Mouse (Mus musculus) frontal cortex, adult 2 months (tissue): ENCODE measurements around the gene Chid1. TPM values are rescaled to one million over a fixed set of nuclear protein-coding genes. Genes with fewer than 3 reads are reported as not detected.
A peak's percentile ranks its signal among the peaks of the same experiment; 100 is the strongest.

Source experiments
- DNase-seq, 2 experiments: peaks; one replicate each; pipeline ENCODE4 v3.0.0; 2022; ENCODE audit warnings: low spot score in 1 of 2; ENCODE audit errors: extremely low spot score in 1 of 2
- polyA plus RNA-seq: library from polyadenylated mRNA; depleted of rRNA; stranded (reverse); fragments of >200 nt; gene quantifications from 2 replicates; pipeline ENCODE4 v1.2.3, GENCODE M21; 2012; rRNA removed

The Chid1 gene
- 35.8 and 46.7 TPM in 2 replicates for polyA plus RNA-seq

DNA sequence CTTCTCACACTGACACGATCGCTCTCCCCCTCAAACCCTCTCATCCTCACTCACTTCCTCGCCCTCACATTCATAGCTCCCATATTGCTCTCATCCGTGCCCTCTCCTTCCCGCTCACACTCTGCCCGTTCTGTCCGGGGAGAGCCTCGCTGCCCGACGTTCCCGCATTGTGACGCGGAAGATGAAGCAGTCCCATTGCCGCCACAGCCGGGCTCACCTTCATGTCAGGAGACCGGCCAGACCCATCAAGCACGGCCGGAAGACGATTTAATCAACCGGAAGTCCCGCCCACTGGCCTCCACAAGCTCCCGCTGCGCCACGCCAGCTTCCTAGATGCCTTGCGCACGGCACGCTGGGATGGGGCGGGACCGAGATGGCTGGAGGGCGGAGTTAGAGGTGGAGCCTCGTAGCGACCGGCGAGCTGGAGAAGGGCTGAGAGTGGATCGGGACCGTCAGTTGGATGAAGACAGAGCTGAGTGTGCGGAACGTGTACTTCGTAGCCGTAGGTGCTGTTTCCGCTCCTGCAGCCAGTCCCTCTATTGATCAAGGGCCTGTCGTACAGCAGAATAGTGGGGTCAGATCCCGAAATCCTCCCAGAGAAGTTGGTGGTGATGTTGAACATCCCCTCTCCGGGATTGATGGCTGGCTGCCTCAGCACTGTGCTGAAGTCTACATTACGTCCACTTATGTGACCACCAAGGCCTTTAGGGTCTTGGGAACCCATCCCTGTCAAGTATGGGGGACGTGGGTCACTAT, at the start of gene Chid1:
Gene Chid1 (minus strand): TSS at position 302 of the 756 bp plus-strand sequence.
- peak; percentile 95 to 98 for DNase-seq

DNA sequence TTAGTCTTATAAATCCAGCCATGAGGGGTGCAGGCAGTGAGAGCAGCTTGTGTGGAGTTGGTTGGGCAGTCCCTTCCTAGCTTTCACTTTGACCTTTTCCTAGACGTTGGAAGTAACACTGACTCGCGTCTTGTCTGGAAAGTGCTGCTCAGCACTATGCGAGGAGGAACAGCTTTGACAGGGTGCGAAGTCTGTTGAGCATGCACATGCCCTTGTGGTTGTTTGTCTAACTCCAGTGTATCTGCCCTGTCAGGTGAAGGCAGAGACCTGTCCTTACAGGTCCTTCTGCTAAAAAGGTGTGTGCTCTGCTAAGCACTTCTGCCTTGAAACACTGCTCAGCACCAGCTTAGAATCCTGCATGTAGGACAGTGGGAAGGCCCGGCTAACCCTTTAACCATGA, 49.2 kb upstream of the Chid1 start:
- DNase-seq: no peak

DNA sequence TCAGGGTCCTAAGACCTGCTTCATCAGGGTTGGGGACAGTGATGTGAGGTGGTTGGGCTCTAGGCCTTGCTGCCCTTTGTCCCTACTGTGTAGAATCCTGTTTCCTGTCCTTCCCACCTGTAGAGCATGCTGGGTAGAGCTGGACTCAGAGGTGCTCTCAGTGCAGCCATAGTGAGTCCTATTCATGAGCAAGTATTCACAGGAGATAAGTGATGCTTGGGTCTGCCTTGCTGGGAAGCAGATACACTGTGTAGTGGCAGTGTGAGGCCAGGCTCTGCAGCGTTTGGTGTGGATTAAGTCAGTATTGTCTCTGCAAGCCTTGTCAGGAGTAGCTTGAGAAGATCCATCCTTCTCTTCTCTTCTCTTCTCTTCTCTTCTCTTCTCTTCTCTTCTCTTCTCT, 46.2 kb upstream of the Chid1 start:
- DNase-seq: no peak

DNA sequence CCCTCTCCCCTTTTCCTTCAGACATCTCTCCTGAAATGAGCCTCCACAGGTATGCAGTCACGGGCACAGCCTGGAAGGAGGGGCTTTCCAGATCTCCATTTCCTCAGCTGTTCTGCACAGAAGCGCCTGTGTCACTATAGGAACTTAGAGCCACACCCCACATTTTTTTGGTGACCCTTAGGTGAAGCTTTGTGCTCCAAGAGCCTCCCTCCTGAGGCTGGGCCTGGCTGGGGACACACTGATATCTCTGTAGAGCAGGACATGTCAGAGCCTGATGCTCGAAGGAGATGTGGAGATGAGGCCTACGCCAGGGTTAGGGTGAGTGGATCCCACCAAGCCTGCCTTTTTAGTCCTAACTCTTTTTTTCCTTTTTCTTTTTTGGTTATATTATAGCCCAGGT, 45.6 kb upstream of the Chid1 start:
- no peak for DNase-seq

DNA sequence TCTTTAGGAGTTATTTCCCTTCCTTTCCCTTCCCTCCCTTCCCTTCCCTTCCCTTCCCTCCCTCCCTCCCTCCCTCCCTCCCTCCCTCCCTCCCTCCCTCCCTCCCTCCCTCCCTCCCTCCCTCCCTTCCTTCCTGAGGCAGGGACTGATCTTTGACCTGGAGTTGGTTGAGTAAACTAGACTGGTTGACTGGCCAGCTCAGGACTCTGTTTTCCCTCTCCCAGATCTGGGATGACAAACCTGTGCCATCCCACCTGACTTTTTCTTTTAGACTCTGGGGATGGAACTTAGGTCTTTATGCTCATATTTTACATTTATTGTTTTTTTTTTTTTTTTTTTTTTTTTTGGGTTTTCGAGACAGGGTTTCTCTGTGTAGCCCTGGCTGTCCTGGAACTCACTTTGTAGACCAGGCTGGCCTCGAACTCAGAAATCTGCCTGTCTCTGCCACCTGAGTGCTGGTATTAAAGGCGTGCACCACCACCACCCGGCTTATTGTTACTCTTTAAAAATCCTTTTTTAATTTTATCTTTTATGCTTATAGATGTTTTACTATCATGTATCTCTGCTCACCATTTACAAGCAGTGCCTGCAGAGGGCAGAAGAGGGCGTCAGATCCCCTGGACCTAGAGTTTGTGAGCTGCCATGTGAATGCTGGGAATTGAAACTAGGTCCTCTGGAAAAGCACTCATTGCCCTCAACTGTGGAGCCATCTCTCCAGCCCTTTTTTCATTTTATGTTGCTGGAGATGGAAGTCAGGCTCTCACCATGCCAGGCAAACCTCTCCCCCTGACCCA, 44.6 kb upstream of the Chid1 start:
- no peak for DNase-seq

DNA sequence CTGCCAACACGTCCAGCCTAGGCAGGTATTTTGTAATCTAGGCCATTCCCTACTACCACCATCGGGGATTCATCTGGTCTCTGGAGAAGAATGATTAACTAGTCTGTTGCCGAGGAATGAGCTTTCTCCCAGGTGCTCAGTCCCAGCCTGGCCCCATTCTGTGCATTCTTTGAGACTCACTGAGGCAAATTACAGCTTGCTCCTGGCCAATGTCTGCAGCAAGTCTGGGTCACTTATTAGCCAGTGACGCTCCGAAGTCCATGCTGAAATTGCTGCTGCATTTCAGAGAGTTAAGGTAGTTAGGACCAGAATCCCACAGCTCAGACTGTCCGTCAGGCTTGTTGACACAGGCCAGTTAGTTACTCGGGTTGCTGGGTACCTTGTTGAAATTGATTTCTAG, 41.7 kb upstream of the Chid1 start:
- DNase-seq: no peak

DNA sequence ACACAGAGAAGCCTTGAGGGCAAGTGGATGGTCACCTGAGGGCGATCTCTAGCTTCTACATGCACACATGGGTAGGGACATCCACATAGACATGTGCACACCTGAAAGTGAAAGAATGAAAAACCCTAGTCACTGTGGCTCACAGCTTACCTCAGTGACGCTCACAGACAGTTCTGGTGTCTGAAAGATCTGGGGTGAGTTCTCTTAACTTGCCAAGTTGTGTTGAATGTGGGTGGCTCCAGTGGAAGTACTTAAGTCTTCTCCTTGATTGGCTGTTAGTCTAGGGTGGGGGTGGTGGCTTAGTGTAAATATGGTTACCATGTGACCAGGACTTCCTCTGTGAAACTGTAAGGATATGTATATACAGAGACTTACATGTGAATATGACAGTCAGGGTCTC, 39.3 kb upstream of the Chid1 start:
- no peak for DNase-seq

DNA sequence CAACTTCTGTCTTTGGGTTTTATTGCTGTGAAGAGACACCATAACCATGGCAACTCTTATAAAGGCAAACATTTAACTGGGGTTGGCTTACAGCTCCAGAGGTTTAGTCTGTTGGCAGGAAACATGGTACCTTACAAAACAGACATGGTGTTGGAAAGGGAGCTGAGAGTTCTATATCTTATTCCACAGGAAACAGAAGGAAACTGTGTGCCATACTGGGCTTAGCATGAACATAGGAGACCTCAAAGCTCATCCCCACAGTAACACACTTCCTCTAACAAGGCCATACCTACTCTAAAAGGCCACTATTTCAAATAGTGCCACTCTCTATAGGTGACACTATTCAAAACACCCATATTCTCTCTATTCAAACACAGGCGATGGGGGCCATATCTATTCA, 38.9 kb upstream of the Chid1 start:
- DNase-seq: no peak

DNA sequence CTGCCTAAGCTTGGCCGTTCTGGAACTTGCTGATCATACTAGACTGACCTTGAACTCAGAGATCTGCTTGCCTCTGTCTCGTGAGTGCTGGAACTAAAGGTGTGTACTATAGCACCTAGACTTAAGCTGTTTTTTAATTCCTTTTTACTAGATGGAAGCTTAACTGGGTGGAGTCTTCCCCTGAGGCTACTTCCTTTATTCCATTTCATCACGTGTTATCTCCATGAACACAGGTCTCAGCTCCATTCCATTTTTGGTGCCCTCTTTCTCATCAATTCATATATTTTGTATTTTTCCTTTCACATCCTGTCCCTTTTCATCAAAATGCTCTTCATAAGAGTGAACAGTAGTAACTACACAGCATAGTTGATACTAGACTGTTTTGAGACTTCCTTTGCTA, 38.1 kb upstream of the Chid1 start:
- no peak for DNase-seq

DNA sequence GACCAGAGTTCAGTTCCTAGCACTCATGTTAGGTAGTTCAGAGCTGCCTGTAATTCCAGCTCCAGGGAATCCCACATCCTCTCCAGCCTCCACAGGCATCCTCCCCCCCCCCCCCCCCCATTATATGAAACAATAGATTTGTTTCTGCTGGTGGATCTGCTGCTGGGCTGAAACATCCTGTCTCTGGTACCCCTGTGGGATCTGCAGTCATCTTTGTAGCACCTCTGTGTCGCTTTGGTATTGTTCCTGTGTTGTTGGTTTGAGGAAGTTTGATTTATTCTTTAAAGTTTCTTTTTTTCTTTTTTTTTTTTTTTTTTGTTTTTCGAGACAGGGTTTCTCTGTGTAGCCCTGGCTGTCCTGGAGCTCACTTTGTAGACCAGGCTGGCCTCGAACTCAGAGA, 35.8 kb upstream of the Chid1 start:
- DNase-seq: no peak

DNA sequence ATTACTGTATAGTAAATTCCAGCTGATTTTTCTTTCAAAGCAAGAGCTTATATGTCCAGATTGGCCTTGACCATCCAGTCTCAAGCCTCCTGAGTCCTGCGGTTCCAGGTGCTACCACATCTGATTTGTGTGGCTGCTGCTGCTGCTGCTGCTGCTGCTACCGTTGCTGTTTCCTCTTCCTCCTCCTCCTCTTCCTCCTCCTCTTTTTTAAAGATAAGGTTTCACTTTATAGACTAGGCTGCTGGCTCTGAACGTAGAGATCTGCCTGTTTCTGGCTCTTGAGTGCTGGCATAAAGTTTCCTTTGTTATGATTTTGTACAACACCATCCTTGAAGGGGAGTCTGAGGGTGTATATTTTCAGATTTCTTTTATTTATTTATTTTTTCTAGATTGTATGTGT, 34.4 kb upstream of the Chid1 start:
- no peak for DNase-seq

DNA sequence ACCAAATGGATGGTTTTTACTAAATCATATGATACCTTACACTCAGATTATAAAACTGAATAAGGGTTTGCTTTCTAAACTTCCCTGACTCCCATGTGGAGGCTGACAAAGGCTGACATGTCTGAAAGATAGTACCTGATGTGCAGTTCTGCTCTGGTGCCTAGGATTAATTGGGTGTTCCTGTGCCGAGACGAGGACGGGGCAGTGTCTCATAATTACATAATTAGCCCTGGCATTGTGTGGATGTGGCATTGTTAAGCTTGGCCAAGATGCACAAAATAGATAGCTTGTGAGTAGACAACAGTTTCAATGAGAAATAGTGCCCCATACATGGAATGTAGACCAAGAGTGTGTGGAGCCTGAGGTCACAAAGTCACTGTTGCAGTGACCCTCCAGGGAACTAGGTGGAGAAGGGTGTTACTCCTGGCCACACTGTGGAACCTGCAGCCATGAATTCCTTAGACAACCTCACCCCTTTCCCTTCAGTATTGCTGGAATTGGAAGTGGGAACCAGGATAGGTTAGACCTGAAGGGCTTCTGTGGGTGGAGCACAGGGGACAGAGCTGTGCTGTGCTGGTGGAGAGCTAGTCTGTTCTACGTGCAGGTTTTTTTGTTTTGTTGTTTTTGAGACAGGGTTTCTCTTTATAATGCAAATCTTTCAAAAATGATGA, 31.1 kb upstream of the Chid1 start:
- DNase-seq: no peak

DNA sequence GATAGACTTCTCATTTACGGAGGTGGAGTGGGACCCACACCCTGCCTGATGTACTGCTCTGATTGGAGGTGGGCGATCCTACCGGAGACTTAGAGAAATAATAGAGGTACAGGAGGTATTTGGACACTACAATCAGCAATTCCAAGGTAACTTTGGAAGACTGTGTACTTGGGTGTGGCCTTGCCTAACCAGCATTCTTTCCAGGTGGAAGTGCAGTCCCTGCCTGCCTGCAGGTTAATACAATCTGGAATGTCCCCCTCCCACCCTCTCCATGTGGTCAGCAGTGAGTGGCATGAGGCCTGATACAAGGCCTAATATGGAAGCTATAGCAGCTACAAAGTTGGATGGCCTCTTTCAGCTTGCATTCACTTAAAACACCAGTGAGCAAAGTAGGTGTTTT, 30.3 kb upstream of the Chid1 start:
- no peak for DNase-seq

DNA sequence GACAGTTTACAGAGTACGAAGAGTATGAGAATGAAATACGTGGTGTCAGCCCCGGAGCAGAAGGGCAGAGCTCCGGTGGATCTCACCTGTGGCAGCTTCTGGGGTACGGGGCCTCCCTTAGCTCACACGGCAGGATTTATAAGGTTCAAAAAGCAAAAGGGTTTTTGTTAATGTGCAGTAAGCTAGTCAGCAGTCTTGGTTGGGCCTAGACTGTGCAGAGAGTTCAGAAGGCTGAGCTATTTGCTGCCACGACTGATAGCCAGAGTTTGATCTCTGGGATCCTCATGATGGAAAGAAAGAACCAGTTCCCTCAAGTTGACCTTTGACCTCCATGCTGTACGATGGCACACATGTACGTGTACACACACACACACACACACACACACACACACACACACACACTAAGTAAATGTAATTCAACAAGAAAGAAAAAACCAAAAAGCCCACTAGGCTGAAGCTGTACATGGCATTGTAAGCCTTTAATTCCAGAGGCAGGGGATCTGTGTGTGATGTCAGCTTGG, 29.7 kb upstream of the Chid1 start:
- no peak for DNase-seq

DNA sequence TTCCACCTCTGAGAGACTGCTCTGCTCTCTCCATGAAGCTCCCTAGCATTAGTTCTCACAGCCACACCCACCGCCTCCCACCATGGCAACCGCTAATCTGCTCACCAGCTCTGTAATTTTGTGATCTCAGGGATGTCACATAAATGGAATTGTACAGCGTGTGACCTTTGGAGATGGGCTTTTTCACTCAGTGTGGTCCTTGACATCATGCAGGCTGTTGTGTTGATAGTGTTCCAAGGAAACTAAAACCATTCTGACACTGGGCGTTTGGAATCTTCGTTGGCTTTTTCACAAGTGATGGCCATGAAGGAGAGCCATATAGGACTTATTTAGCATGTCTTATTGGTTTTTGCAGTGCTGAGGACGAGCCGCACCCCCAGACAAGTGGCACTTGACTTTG, 26.9 kb upstream of the Chid1 start:
- DNase-seq: no peak

DNA sequence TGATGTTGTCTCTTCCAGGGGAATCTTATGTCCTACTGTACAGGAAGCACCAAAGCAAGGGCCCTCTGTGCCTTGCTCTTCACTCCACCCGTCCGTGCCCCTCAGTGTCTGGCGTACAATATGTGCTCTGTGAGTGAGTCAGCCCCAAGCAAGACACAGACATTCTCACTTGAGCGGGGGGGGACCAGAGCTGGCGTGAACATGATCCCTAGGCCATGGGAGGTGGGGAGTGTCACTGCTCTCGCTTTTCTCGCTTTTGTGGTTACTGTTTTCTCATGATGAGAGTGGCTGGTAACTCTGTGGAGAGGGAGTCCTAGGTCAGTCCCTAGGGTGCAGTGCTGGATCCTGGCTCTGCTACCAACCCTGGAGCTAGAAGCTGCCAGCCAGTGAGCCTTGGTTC, 24.9 kb upstream of the Chid1 start:
- peak in 1 of 2 experiments; percentile 27 for DNase-seq

DNA sequence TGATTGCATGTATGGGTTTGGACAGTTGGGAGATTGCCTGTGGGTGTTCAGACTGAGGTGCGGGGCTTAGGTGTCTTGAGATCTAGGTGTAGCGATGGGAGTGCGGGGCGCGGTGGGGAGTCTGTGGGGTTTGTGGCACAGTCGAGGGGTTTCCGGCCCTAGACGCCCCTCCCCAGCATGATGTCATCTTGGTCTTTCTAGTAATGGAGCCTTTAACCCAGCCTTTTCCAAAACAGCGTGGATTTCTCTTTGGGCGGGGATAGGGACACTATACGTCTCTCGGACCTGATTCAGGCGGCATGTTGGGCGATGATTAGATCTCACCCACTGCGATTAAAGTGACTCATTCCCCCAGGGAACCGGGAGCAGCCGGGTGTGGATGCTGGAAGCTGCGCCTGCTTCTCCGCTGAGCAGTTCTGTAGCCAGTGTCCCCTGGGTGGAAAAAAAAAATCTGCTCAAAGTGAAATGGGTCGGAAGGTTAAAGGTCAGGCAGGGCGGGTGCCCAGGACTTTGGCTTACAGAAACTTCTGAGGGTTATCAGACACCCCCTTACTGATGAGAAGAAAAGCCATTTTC, 23.3 kb upstream of the Chid1 start:
- DNase-seq: peak; percentile 21 to 70

DNA sequence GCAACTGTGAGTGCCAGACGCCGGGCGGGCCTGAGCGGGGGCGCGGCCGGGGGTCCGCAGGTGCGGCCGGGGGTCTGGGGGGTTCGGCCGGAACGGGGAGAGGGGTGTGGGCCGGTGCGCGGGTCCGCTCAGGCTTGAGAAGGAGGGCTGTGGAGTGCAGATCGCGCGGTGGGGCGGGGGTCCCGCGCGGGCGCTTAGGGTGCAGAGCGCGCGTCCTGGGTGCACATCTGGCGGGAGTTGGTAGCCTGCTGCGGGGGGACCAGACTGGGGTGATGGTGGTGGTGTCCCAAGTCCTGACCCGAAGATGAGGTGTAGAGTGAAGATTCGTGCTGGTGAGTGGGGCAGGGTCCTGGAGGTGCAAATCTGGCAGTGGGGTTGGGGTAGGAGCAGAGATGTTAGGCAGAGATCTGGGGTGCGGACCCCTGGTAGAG, 22.8 kb upstream of the Chid1 start:
- DNase-seq: no peak

DNA sequence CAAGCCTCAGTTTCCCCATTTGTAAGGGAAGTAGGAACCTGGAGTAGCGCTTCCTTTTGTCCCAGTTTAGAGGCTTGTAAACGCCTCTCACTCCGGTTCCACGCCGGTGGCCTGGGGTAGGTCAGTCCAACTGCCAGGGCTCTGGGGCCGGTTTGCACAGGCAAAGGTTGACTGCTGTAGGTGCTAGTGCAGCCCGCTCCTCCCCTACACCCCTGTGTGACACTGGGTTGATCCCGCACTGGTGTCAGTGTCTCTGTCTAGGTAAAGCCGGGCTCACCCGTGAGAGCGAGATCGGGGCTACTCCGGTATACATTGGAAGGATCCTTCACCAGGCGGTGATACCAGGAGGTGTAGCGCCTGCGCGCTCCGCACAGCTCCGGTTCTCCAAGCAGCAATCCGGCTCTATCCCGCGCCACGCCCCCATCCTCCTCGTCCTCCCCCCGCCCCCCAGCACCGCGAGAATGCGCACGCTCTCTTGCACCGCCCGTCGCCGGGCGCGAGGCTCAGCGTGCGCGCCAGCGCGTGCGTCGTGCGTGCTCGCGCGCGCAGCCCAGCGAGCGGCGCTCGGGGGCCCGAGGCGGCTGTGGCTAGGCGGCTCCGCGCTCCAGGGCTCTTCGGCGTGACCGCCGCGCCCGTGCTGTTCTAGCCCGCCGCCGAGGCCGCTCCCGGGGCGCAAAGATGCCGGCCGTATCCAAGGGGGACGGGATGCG, 22.2 kb upstream of the Chid1 start, which contains the start of gene Ap2a2:
Gene Ap2a2 (plus strand): TSS at position 492 of the 710 bp plus-strand sequence.
- peak; percentile 78 to 89 for DNase-seq

DNA sequence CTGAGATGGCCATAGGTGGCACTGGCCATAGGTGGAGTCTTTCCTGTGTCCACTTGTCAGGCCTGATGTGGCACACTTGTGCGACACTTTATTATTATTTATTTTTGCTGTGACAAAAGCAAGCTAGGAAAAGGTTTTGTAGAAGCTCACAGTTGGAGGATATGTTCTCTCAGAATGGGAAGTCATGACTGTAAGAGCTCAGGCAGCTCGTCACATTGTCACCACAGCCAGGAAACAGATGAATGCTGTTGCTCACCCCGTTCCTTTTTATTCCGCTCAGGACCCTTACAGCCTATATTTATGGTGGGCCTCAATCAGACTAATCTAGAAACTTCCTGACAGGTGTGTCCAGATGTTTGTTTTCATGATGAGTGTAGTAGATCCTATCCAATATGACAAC, 20.8 kb upstream of the Chid1 start:
- DNase-seq: no peak
